Mouse (Mus musculus) B cell, adult 62 days (primary cell): Measurements from ENCODE around the gene Dpep1. TPM values are rescaled to one million over a fixed set of nuclear protein-coding genes. Genes with fewer than 3 reads are reported as not detected.

Experiments
- total RNA-seq: library from RNA; stranded (reverse); gene quantifications from 4 replicates; pipeline ENCODE4 v1.2.4, GENCODE M21; 2023

Dpep1 gene
- not detected in 4 replicates for total RNA-seq

GRCm38 (mm10) chr8:123185566-123186409, at the start of gene Dpep1:
Gene Dpep1 (plus strand): TSS chr8:123186242.

GRCm38 (mm10) chr8:123157888-123158465, 28.1 kb upstream of the Dpep1 start, which contains the start of gene Sult5a1:
Gene Sult5a1 (minus strand): TSS chr8:123158315.

GRCm38 (mm10) chr8:123212321-123213117, 26.5 kb downstream of the Dpep1 start, which contains the start of the genes Chmp1a and Spata33:
Gene Chmp1a (minus strand): TSS chr8:123212763.
Gene Spata33 (plus strand): TSS chr8:123212832.

GRCm38 (mm10) chr8:123224278-123225266, 38.5 kb downstream of the Dpep1 start, which contains the start of gene Cdk10:
Gene Cdk10 (plus strand): TSS chr8:123224842.

GRCm38 (mm10) chr8:123235520-123236497, 49.8 kb downstream of the Dpep1 start, which contains the start of gene Spata2l:
Gene Spata2l (minus strand): TSS chr8:123236233.

Other genes with a start within 250 kb of the Dpep1 start
- gene Ankrd11, start 144.0 kb upstream of the Dpep1 start, total RNA-seq = 257 to 289 TPM (median 276 TPM) in 4 replicates
- gene Spg7, start 123.3 kb upstream of the Dpep1 start, total RNA-seq = 62.7 to 73.6 TPM (median 65.2 TPM) in 4 replicates
- gene Rpl13, start 83.9 kb upstream of the Dpep1 start, total RNA-seq = 1,438 to 1,564 TPM (median 1,556 TPM) in 4 replicates
- gene Cpne7, start 68.9 kb upstream of the Dpep1 start, total RNA-seq = not detected in 4 replicates
- gene Sult5a1, start 27.9 kb upstream of the Dpep1 start, total RNA-seq = not detected in 4 replicates
- 61.9 to 67.8 TPM (median 65.2 TPM) in 4 replicates for gene Chmp1a, start 26.5 kb downstream of the Dpep1 start, total RNA-seq
- gene Spata33, start 26.6 kb downstream of the Dpep1 start, total RNA-seq = 0.18 to 0.56 TPM in 2 of 4 replicates, not detected in the others
- 57.4 to 62.6 TPM (median 58.3 TPM) in 4 replicates for gene Cdk10, start 38.6 kb downstream of the Dpep1 start, total RNA-seq
- 11.2 to 13.8 TPM (median 13.3 TPM) in 4 replicates for gene Spata2l, start 50.0 kb downstream of the Dpep1 start, total RNA-seq
- gene Zfp276, start 68.0 kb downstream of the Dpep1 start, total RNA-seq = 29.7 to 38.3 TPM (median 32.5 TPM) in 4 replicates
- 33.3 to 38.8 TPM (median 36.4 TPM) in 4 replicates for gene Vps9d1, start 68.1 kb downstream of the Dpep1 start, total RNA-seq
- gene Fanca, start 132.3 kb downstream of the Dpep1 start, total RNA-seq = 85.7 to 89.4 TPM (median 85.9 TPM) in 4 replicates
- gene Spire2, start 146.5 kb downstream of the Dpep1 start, total RNA-seq = not detected in 4 replicates
- 258 to 306 TPM (median 267 TPM) in 4 replicates for gene Tcf25, start 187.5 kb downstream of the Dpep1 start, total RNA-seq
- gene Mc1r, start 220.9 kb downstream of the Dpep1 start, total RNA-seq = 0.14 to 0.21 TPM in 2 of 4 replicates, not detected in the others
- 0.38 to 2.1 TPM (median 0.61 TPM) in 3 of 4 replicates, not detected in the other for gene Tubb3, start 225.2 kb downstream of the Dpep1 start, total RNA-seq
- gene Def8, start 237.3 kb downstream of the Dpep1 start, total RNA-seq = 9.5 to 13.4 TPM (median 12.7 TPM) in 4 replicates